Mouse (Mus musculus) ovary, adult 18-20 months (tissue): ENCODE data around the gene Aagab.

Source experiments
- DNase-seq: peaks from one replicate; pipeline ENCODE4 v3.0.0; 2022; ENCODE audit warnings: low spot score, mixed read lengths

Gene Aagab

GRCm38 (mm10) chr9:63602043-63602939 is at the start of gene Aagab, which contains the start of gene Iqch:
Aagab (plus strand) TSS chr9:63602660.
Iqch (minus strand) TSS chr9:63602493.
- peak; percentile 94 for DNase-seq

- no peak for DNase-seq
Measured at GRCm38 (mm10) chr9:63553628-63554027, 48.8 kb upstream of the Aagab start.

- DNase-seq, result no peak
Measured at GRCm38 (mm10) chr9:63555460-63555990, 46.9 kb upstream of the Aagab start.

- no peak for DNase-seq
Measured at GRCm38 (mm10) chr9:63556316-63556715, 46.1 kb upstream of the Aagab start.

- no peak for DNase-seq
Measured at GRCm38 (mm10) chr9:63556933-63557332, 45.5 kb upstream of the Aagab start.

GRCm38 (mm10) chr9:63561931-63562330 is 40.5 kb upstream of the Aagab start:
- no peak for DNase-seq

- no peak for DNase-seq
Measured at GRCm38 (mm10) chr9:63563436-63563835, 39.0 kb upstream of the Aagab start.

- DNase-seq, result no peak
Measured at GRCm38 (mm10) chr9:63568314-63568713, 34.1 kb upstream of the Aagab start.

- DNase-seq, result no peak
Measured at GRCm38 (mm10) chr9:63568808-63569207, 33.7 kb upstream of the Aagab start.

GRCm38 (mm10) chr9:63571895-63572294 is 30.6 kb upstream of the Aagab start:
- DNase-seq, result no peak

- no peak for DNase-seq
Measured at GRCm38 (mm10) chr9:63572874-63573273, 29.6 kb upstream of the Aagab start.

- DNase-seq, result no peak
Measured at GRCm38 (mm10) chr9:63577469-63577868, 25.0 kb upstream of the Aagab start.

- no peak for DNase-seq
Measured at GRCm38 (mm10) chr9:63579644-63580043, 22.8 kb upstream of the Aagab start.

- no peak for DNase-seq
Measured at GRCm38 (mm10) chr9:63580046-63580445, 22.4 kb upstream of the Aagab start.

GRCm38 (mm10) chr9:63581778-63582177 is 20.7 kb upstream of the Aagab start:
- DNase-seq, result no peak

GRCm38 (mm10) chr9:63585251-63585650 is 17.2 kb upstream of the Aagab start:
- DNase-seq, result no peak

- DNase-seq, result no peak
Measured at GRCm38 (mm10) chr9:63589209-63589608, 13.3 kb upstream of the Aagab start.

GRCm38 (mm10) chr9:63590592-63590991 is 11.9 kb upstream of the Aagab start:
- no peak for DNase-seq

- peak; percentile 75 for DNase-seq
Measured at GRCm38 (mm10) chr9:63591661-63592256, 10.7 kb upstream of the Aagab start.

- no peak for DNase-seq
Measured at GRCm38 (mm10) chr9:63595032-63595431, 7.4 kb upstream of the Aagab start.

- no peak for DNase-seq
Measured at GRCm38 (mm10) chr9:63595652-63596051, 6.8 kb upstream of the Aagab start.

- DNase-seq, result no peak
Measured at GRCm38 (mm10) chr9:63596660-63597059, 5.8 kb upstream of the Aagab start.

GRCm38 (mm10) chr9:63603849-63604248 is 1.4 kb downstream of the Aagab start:
- no peak for DNase-seq
